Mouse (Mus musculus): Measurements from ENCODE around the gene Bcorl1. TPM values are rescaled to one million over a fixed set of nuclear protein-coding genes. Genes with fewer than 3 reads are reported as not detected.
A peak's percentile ranks its signal among the peaks of the same experiment; 100 is the strongest.

The Bcorl1 gene
- polyA plus RNA-seq, 1 experiment from 2014 or later, result 3.8 TPM

DNA sequence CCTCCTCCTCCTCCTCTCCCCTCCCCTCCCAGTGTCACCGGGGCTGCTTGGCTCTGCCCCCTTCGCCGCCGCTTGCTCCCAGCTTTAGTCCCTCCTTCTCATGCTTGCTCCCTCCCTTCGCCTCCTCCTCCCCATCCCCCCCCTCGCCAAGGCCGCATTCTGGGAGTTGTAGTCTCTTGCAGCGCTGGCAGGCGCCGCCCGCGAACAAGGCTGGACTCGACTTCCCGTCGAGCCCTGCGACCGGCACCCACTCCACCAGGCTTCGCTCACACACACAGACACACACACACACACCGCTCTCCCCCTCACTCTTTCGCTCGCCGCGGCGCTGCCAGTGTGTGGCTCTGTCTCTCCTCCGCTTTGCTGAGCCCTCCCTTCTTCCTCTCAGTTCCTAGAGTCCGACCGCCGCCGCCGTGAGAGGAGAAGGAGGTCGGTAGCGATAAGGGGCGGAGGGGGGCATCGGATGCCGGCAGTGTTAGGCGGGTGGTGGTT, 2.3 kb downstream of the Bcorl1 start:
- 2% methylated on average over 8 of the region's 36 CpGs for WGBS
- peaks cover 56% of the 10 kb centered on the region for H3K27me3 ChIP-seq (replicated peaks)

GRCm38 (mm10) chrX:48343966-48344642, 2.9 kb downstream of the Bcorl1 start:
- ATAC-seq (ENCODE audit: extremely low read depth, insufficient number of reproducible peaks, low FRiP score, low TSS enrichment), result no peak
- H3K9me3 ChIP-seq, result no peaks in the 10 kb centered on the region
- peak overlapping the region; percentile 82 for H3K9ac ChIP-seq
- WGBS, result 7% methylated on average over 30 of the region's 30 CpGs
- peaks cover 51% of the 10 kb centered on the region for H3K27me3 ChIP-seq (replicated peaks)
- H3K4me3 ChIP-seq, result peak overlapping the region; percentile 64
- H3K27ac ChIP-seq (replicated peaks), result peak overlapping the region; percentile 80
- H3K36me3 ChIP-seq, result no peaks in the 10 kb centered on the region
- H3K4me1 ChIP-seq, result peaks cover 11% of the 10 kb centered on the region
- peak overlapping the region; percentile 83 for H3K4me2 ChIP-seq

More for the DNA sequence above, 2.3 kb downstream of the Bcorl1 start:
- ATAC-seq (ENCODE audit: extremely low read depth, insufficient number of reproducible peaks, low FRiP score, low TSS enrichment), result peak; percentile 76
- peaks cover 11% of the 10 kb centered on the region for H3K4me1 ChIP-seq
- no peaks in the 10 kb centered on the region for H3K9me3 ChIP-seq
- peak overlapping the region; percentile 64 for H3K4me3 ChIP-seq
- H3K36me3 ChIP-seq, result no peaks in the 10 kb centered on the region
- peak overlapping the region; percentile 83 for H3K4me2 ChIP-seq
- peak overlapping the region; percentile 82 for H3K9ac ChIP-seq
- H3K27ac ChIP-seq (replicated peaks), result peak overlapping the region; percentile 80

- 0 out of 2 replicates have a peak overlapping the region, but pooled peaks have one; percentile 28 for H3K27ac ChIP-seq (replicated peaks)
- peaks cover 51% of the 10 kb centered on the region for H3K27me3 ChIP-seq (replicated peaks)
- H3K4me2 ChIP-seq, result peak overlapping the region; percentile 83
- H3K36me3 ChIP-seq, result no peaks in the 10 kb centered on the region
- ATAC-seq (ENCODE audit: extremely low read depth, insufficient number of reproducible peaks, low FRiP score, low TSS enrichment), result no peak
- H3K9ac ChIP-seq, result peak overlapping the region; percentile 82
- H3K4me1 ChIP-seq, result peaks cover 11% of the 10 kb centered on the region
- peak overlapping the region; percentile 64 for H3K4me3 ChIP-seq
- WGBS, result 9% methylated on average over 23 of the region's 61 CpGs
- no peaks in the 10 kb centered on the region for H3K9me3 ChIP-seq
Measured at GRCm38 (mm10) chrX:48344643-48345384, 3.7 kb downstream of the Bcorl1 start.

GRCm38 (mm10) chrX:48345385-48345932, 4.3 kb downstream of the Bcorl1 start:
- Histone ChIP-seq H3K36me3 (peaks cover 2% of the 10 kb centered on the region; the same call in 1 of the 2 replicates), H3K9ac (peak overlapping the region; percentile 82), H3K4me2 (peak overlapping the region; percentile 83), H3K4me3 (peak overlapping the region; percentile 64), H3K4me1 (peaks cover 11% of the 10 kb centered on the region), H3K9me3 (no peaks in the 10 kb centered on the region), H3K27me3 (replicated peaks) (peaks cover 47% of the 10 kb centered on the region), H3K27ac (replicated peaks) (peak overlapping the region; percentile 28; the same call in 1 of the 2 replicates)
- 16% methylated on average over 24 of the region's 45 CpGs for WGBS
- no peak for ATAC-seq (ENCODE audit: extremely low read depth, insufficient number of reproducible peaks, low FRiP score, low TSS enrichment)

GRCm38 (mm10) chrX:48355346-48355745, 14.2 kb downstream of the Bcorl1 start:
- no peak overlapping the region for H3K4me3 ChIP-seq
- H3K9ac ChIP-seq, result no peak overlapping the region
- peaks cover 3% of the 10 kb centered on the region; the same call in 1 of the 2 replicates for H3K36me3 ChIP-seq
- no peaks in the 10 kb centered on the region for H3K9me3 ChIP-seq
- H3K27ac ChIP-seq (replicated peaks), result no peak overlapping the region
- 0 out of 2 replicates have a peak, but pooled peaks cover 4% of the 10 kb centered on the region for H3K27me3 ChIP-seq (replicated peaks)
- 74% methylated on average over 6 of the region's 6 CpGs for WGBS
- no peaks in the 10 kb centered on the region for H3K4me1 ChIP-seq
- no peak overlapping the region for H3K4me2 ChIP-seq
- no peak for ATAC-seq (ENCODE audit: extremely low read depth, insufficient number of reproducible peaks, low FRiP score, low TSS enrichment)

DNA sequence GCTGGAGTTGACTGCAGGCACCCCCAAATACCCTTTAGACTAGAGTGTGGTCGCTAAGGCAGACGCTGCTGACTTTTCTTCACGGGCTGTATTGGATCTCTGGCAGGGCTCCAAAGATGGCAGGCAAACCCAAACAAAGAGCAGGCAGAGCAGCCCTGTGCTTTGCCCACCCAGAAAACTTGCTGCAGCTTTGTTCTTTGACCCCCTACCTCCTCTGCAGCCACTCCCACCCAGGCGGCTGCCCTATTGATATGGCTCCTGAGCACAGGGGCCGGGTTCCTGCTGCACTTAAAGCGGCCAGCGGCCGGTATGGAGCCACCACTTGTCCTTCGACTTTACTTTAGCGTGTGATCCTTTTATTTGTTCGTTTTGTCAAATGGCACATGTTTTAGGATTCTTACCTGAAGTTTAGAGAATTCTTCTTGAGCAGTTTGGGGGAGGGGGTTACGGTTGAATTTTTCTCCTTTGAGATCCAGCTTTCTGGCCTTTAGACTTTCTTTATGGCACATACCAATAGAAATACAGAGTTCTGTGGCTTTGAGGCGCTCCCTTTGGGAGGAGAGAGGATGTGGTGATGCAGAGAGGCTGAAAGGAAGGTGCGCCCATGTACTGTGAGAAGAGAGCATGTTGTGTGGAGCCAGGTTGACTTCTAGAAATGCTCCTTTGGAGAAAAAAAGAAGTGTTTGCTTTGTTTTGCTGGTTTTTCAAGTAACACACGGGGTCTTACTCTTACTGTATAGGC, 24.8 kb downstream of the Bcorl1 start:
- H3K27ac ChIP-seq (replicated peaks), result no peak overlapping the region
- no peak overlapping the region for H3K4me3 ChIP-seq
- 0 out of 2 replicates have a peak overlapping the region, but pooled peaks have one; percentile 6 for H3K4me2 ChIP-seq
- H3K9ac ChIP-seq, result no peak overlapping the region
- peaks cover 11% of the 10 kb centered on the region; the same call in 1 of the 2 replicates for H3K27me3 ChIP-seq (replicated peaks)
- no peak for ATAC-seq (ENCODE audit: extremely low read depth, insufficient number of reproducible peaks, low FRiP score, low TSS enrichment)
- H3K9me3 ChIP-seq, result no peaks in the 10 kb centered on the region
- peaks cover 36% of the 10 kb centered on the region for H3K36me3 ChIP-seq
- 41% methylated on average over 15 of the region's 15 CpGs for WGBS
- peaks cover 9% of the 10 kb centered on the region; the same call in 1 of the 2 replicates for H3K4me1 ChIP-seq

DNA sequence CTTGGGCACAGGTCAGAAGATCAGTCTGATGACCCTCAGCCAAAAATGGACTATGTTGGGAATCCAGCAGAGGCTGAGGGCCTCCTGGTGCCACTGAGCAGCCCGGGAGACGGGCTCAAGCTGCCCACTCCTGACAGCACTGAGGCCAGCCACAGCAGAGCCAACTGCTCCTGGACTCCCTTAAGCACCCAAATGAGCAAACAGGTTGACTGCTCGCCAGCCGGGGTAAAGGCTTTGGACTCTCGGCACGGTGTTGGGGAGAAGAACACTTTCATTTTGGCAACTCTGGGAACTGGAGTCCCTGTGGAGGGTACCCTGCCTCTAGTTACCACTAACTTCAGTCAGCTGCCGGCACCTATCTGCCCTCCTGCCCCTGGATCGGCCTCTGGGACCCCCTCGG, 26.7 kb downstream of the Bcorl1 start:
- WGBS, result 82% methylated on average over 9 of the region's 9 CpGs
- no peak overlapping the region for H3K27ac ChIP-seq (replicated peaks)
- H3K9me3 ChIP-seq, result no peaks in the 10 kb centered on the region
- ATAC-seq (ENCODE audit: extremely low read depth, insufficient number of reproducible peaks, low FRiP score, low TSS enrichment), result no peak
- peaks cover 11% of the 10 kb centered on the region; the same call in 1 of the 2 replicates for H3K27me3 ChIP-seq (replicated peaks)
- no peak overlapping the region for H3K4me2 ChIP-seq
- H3K4me3 ChIP-seq, result no peak overlapping the region
- no peak overlapping the region for H3K9ac ChIP-seq
- H3K4me1 ChIP-seq, result peaks cover 9% of the 10 kb centered on the region; the same call in 1 of the 2 replicates
- H3K36me3 ChIP-seq, result peaks cover 47% of the 10 kb centered on the region

DNA sequence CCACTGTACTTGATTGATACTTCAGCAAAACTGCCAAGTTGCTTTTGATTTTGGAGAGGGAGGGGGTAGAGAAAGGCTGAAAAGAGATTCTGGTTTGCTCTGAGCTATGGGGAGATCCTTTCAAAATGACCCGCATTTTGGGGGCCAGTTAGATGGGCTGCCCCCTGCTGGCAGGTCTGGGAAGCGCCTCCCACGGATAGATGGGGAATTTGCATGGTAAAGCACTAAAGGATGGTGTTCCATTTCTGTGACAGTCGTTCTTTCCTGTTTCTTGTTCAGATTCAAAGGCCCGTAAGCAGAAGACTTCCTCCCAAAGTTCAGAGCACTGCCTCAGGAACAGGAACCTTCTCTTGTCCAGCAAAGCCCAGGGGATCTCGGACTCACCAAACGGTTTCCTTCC, 42.5 kb downstream of the Bcorl1 start:
- no peaks in the 10 kb centered on the region for H3K4me1 ChIP-seq
- no peak overlapping the region for H3K27ac ChIP-seq (replicated peaks)
- ATAC-seq (ENCODE audit: extremely low read depth, insufficient number of reproducible peaks, low FRiP score, low TSS enrichment), result no peak
- H3K4me2 ChIP-seq, result no peak overlapping the region
- WGBS, result 38% methylated on average over 7 of the region's 7 CpGs
- no peak overlapping the region for H3K4me3 ChIP-seq
- H3K9me3 ChIP-seq, result no peaks in the 10 kb centered on the region
- H3K36me3 ChIP-seq, result peaks cover 76% of the 10 kb centered on the region
- no peaks in the 10 kb centered on the region for H3K27me3 ChIP-seq (replicated peaks)
- H3K9ac ChIP-seq, result no peak overlapping the region

GRCm38 (mm10) chrX:48385927-48386326, 44.8 kb downstream of the Bcorl1 start:
- Histone ChIP-seq H3K4me1 (no peaks in the 10 kb centered on the region), H3K27ac (replicated peaks) (no peak overlapping the region), H3K36me3 (peaks cover 83% of the 10 kb centered on the region), H3K27me3 (replicated peaks) (no peaks in the 10 kb centered on the region), H3K9me3 (no peaks in the 10 kb centered on the region), H3K4me2 (no peak overlapping the region), H3K4me3 (no peak overlapping the region), H3K9ac (no peak overlapping the region)
- no peak for ATAC-seq (ENCODE audit: extremely low read depth, insufficient number of reproducible peaks, low FRiP score, low TSS enrichment)
- 44% methylated on average over 4 of the region's 4 CpGs for WGBS

DNA sequence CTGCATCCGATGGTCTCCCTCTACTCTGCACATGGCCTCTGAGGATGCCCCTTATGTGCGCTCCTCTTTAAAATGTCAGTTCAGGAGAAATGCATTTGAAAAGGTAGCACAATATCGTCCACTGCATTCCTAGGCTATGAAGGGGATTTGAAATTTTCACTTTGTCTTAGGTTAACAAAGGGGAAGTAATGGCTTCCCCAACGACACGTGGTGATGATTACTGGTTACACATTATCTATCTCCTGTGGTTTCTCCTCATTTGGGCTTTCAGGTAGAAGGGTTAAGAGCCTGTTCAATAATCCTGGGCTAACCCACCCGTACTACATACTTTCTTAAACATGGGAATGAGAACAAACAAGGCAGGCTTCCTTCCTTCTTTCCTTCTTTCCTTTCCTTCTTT, 48.2 kb downstream of the Bcorl1 start:
- no peak overlapping the region for H3K27ac ChIP-seq (replicated peaks)
- H3K36me3 ChIP-seq, result peaks cover 83% of the 10 kb centered on the region
- ATAC-seq (ENCODE audit: extremely low read depth, insufficient number of reproducible peaks, low FRiP score, low TSS enrichment), result no peak
- no peaks in the 10 kb centered on the region; the same call in 1 of the 2 replicates for H3K27me3 ChIP-seq (replicated peaks)
- H3K9ac ChIP-seq, result no peak overlapping the region
- H3K4me3 ChIP-seq, result no peak overlapping the region
- 84% methylated on average over 6 of the region's 6 CpGs for WGBS
- no peaks in the 10 kb centered on the region for H3K4me1 ChIP-seq
- H3K9me3 ChIP-seq, result no peaks in the 10 kb centered on the region
- no peak overlapping the region for H3K4me2 ChIP-seq
